Mouse (Mus musculus): ENCODE measurements around the gene Msgn1.

Msgn1 gene

GRCm38 (mm10) chr12:11208872-11209271, at the start of gene Msgn1:
Msgn1 (minus strand) TSS chr12:11208972.
- DNase-seq, result no peak

GRCm38 (mm10) chr12:11250322-11250721, 41.5 kb upstream of the Msgn1 start:
- DNase-seq, result no peak

GRCm38 (mm10) chr12:11247460-11247859, 38.7 kb upstream of the Msgn1 start:
- no peak for DNase-seq

GRCm38 (mm10) chr12:11235996-11236395, 27.2 kb upstream of the Msgn1 start:
- no peak for DNase-seq

- no peak for DNase-seq
Observed at GRCm38 (mm10) chr12:11230267-11230666, 21.5 kb upstream of the Msgn1 start.

GRCm38 (mm10) chr12:11226529-11227268, 17.9 kb upstream of the Msgn1 start:
- DNase-seq, result no peak

- DNase-seq, result no peak
Observed at GRCm38 (mm10) chr12:11226123-11226522, 17.4 kb upstream of the Msgn1 start.

- DNase-seq, result no peak
Observed at GRCm38 (mm10) chr12:11224722-11225121, 15.9 kb upstream of the Msgn1 start.

GRCm38 (mm10) chr12:11223090-11223489, 14.3 kb upstream of the Msgn1 start:
- no peak for DNase-seq

- DNase-seq, result no peak
Observed at GRCm38 (mm10) chr12:11222566-11222965, 13.8 kb upstream of the Msgn1 start.

GRCm38 (mm10) chr12:11221524-11222330, 13.0 kb upstream of the Msgn1 start:
- DNase-seq, result no peak

GRCm38 (mm10) chr12:11217726-11218250, 9.0 kb upstream of the Msgn1 start:
- no peak for DNase-seq

- no peak for DNase-seq
Observed at GRCm38 (mm10) chr12:11216454-11216853, 7.7 kb upstream of the Msgn1 start.

GRCm38 (mm10) chr12:11215555-11215954, 6.8 kb upstream of the Msgn1 start:
- DNase-seq, result no peak

GRCm38 (mm10) chr12:11214776-11215175, 6.0 kb upstream of the Msgn1 start:
- no peak for DNase-seq

- DNase-seq, result no peak
Observed at GRCm38 (mm10) chr12:11212881-11213280, 4.1 kb upstream of the Msgn1 start.

GRCm38 (mm10) chr12:11210361-11210760, 1.6 kb upstream of the Msgn1 start:
- no peak for DNase-seq

- no peak for DNase-seq
Observed at GRCm38 (mm10) chr12:11209636-11210035, 864 bp upstream of the Msgn1 start.

GRCm38 (mm10) chr12:11206321-11206720, 2.5 kb downstream of the Msgn1 start:
- no peak for DNase-seq

GRCm38 (mm10) chr12:11203694-11204665, 4.8 kb downstream of the Msgn1 start:
- DNase-seq, result peak; percentile 73 to 77

- no peak for DNase-seq
Observed at GRCm38 (mm10) chr12:11202476-11202875, 6.3 kb downstream of the Msgn1 start.

- DNase-seq, result no peak
Observed at GRCm38 (mm10) chr12:11200711-11201110, 8.1 kb downstream of the Msgn1 start.

- no peak for DNase-seq
Observed at GRCm38 (mm10) chr12:11198551-11198950, 10.2 kb downstream of the Msgn1 start.
